Comparison of ENCODE assay signal across 9 mouse cellular contexts in the genomic region with DNA sequence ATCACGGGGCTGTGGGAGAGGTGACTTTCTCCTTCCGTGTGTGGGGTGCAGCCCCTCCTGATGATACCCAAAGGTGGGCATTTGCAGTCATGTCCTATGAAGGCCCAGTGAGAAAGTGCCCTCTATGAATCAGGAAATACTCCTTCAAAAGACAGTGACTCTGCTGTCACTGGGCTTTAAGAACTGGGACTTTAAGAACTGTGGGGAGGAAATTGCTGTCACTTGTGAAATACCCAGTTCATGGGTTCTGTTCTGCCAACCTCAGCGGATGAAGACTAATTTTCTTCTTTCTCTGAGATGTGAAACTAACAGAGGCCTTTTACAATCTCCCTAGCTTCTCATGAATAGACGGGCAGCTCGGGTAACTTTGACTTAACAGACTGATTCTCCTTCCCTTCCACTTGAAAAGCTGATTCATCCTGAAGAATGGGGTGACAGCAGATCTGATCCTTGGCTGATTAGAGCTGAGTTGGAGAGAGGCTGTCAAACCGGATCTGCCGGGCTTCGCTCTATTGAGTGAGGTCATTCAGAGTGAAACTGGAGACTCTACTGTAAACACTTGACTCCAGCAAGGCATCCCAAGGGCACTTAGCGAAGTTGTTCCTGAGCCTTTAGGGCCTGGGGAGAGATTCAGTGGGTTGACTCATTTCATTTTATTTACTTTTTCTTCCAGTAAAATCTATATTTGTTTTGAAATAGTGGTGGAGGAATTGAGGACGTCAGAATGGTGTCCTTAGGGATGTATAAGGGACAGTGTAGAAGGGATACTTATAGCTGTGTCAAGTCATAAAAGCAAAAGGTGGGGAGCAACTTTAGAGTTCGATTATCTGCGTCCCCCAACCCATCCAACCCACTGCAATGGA.
DNase-seq lines count a peak whose midpoint lies in the region; ATAC-seq lines count a peak whose summit lies in the region.
"Had no signal": no experiment of that assay in that cellular context is flagged by ENCODE, and none has a peak within 500 bp of the region (broad histone marks: within the 10 kb centered on the region; RNA-seq: fewer than 3 reads in every experiment).

No protein-coding gene starts in this region.

- H3K4me3 ChIP-seq in kidney, embryonic 16.5 days (ENCODE audit: low read length) = no peak overlapping the region
- H3K4me3 ChIP-seq: heart, embryonic 15.5 days had no signal

- 30% methylated on average over 12 of the region's 12 CpGs for WGBS in kidney, embryonic 16.5 days

- no peak overlapping the region for H3K9ac ChIP-seq in kidney, embryonic 16.5 days (replicated peaks; ENCODE audit: low read length)
- H3K9ac ChIP-seq: heart, embryonic 15.5 days had no signal

- H3K27me3 ChIP-seq in kidney, embryonic 16.5 days (ENCODE audit: insufficient read depth, low read length) = no peaks in the 10 kb centered on the region
- H3K27me3 ChIP-seq: heart, embryonic 15.5 days had no signal

- H3K27ac ChIP-seq in kidney, embryonic 16.5 days (ENCODE audit: low read length) = peak overlapping the region; percentile 78

- DNase-seq in adrenal gland, postnatal 10 days = peak; percentile 27
- no peak for DNase-seq in adrenal gland, postnatal 4 days (ENCODE audit: low spot score in 2 of 2)
- peak; percentile 15 to 26 for DNase-seq in adrenal gland, postnatal 36 days
- DNase-seq in lung, postnatal 36 days = peak; percentile 92
- DNase-seq in layer of hippocampus, adult 8-10 months (ENCODE audit: low spot score in 2 of 2) = no peak
- DNase-seq in cerebellum, postnatal 4 days (ENCODE audit: low spot score in 2 of 2) = no peak
- DNase-seq in heart, postnatal 25 days (ENCODE audit: low spot score) = no peak

- peaks cover 43% of the 10 kb centered on the region for H3K4me1 ChIP-seq in kidney, embryonic 16.5 days (ENCODE audit: insufficient read depth, low read length)

- no peaks in the 10 kb centered on the region for H3K9me3 ChIP-seq in kidney, embryonic 16.5 days (ENCODE audit: low read length)
- H3K9me3 ChIP-seq: heart, embryonic 15.5 days had no signal

- H3K36me3 ChIP-seq in kidney, embryonic 16.5 days (ENCODE audit: insufficient read depth, low read length) = no peaks in the 10 kb centered on the region
- H3K36me3 ChIP-seq: heart, embryonic 15.5 days had no signal

- intact Hi-C loops in heart, postnatal 25 days (cut with DNase I) = no loop called here

- H3K4me2 ChIP-seq in kidney, embryonic 16.5 days (replicated peaks; ENCODE audit: low read depth, low read length) = no peak overlapping the region
- H3K4me2 ChIP-seq: heart, embryonic 15.5 days had no signal

- ATAC-seq in kidney, embryonic 16.5 days (ENCODE audit: low FRiP score, low TSS enrichment) = peak; percentile 84

Comparison
In these comparisons a context has a peak if more than half of its experiments do, and no peak if none do; other contexts are left out.
1. DNase-seq: peak in adrenal gland, postnatal 10 days (single experiment), adrenal gland, postnatal 36 days (2 of 2) and lung, postnatal 36 days (single experiment); none in adrenal gland, postnatal 4 days (0 of 2), layer of hippocampus, adult 8-10 months (0 of 2), cerebellum, postnatal 4 days (0 of 2) and heart, postnatal 25 days (single experiment).